Mouse (Mus musculus) lung, postnatal 14 days (tissue): ENCODE data around the gene Caap1.
A peak's percentile ranks its signal among the peaks of the same experiment; 100 is the strongest.

Experiments
- DNase-seq: peaks from one replicate; pipeline ENCODE4 v3.0.0; 2021

The Caap1 gene

GRCm38 (mm10) chr4:94556265-94557054 is at the start of gene Caap1, which contains the start of gene Gm10306:
Caap1 (minus strand) TSS chr4:94556796.
Gm10306 (plus strand) TSS chr4:94556546.
- DNase-seq: peak; percentile 96

- DNase-seq: no peak
Measured at GRCm38 (mm10) chr4:94605591-94605990, 49.0 kb upstream of the Caap1 start.

DNA sequence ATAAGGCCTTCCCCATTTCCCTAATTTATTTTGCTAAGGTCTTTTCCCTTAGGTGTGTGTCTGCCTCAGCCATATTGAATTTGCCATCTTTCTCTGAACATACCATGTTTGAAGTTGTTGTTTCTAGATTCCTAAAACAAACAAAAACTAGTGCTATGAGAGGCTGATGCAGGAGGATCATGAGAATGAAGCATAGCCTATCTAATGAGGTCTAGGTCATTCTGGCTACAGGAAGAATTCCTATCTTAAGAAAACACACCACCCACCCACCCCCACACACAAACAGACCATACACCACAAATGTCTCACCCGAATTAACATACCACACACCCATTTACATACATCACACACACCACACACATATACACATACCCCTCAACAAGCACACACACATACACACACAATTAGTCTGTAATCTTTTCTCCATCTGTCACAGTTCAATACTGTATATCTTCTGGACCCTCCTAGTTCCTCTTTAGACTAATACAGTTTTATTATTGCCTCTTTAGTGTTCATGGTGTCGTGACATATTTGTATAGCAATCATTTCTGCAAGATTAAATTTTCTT is 47.9 kb upstream of the Caap1 start:
- no peak for DNase-seq

- peak; percentile 90 for DNase-seq
Measured at GRCm38 (mm10) chr4:94603031-94603629, 46.5 kb upstream of the Caap1 start, which contains the start of gene Plaa. Plaa (minus strand) TSS chr4:94603244.

GRCm38 (mm10) chr4:94602496-94603030 is 46.0 kb upstream of the Caap1 start:
- no peak for DNase-seq

DNA sequence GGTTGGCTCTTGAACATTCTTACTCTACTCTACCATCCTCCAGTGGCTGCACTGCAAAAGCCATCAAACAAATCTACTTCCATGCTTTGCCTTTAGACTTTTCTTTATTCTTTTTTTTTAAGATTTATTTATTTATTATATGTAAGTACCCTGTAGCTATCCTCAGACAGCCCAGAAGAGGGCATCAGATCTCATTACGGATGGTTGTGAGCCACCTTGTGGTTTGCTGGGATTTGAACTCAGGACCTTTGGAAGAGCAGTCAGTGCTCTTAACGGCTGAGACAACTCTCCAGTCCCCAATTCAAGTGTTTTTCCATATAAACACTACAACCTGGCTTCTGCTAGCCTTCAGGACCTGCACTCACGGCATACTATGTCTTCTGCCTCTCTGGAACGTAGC is 44.8 kb upstream of the Caap1 start:
- DNase-seq: no peak

GRCm38 (mm10) chr4:94592709-94593108 is 36.1 kb upstream of the Caap1 start:
- DNase-seq: no peak

- DNase-seq: no peak
Measured at GRCm38 (mm10) chr4:94591765-94592381, 35.3 kb upstream of the Caap1 start.

DNA sequence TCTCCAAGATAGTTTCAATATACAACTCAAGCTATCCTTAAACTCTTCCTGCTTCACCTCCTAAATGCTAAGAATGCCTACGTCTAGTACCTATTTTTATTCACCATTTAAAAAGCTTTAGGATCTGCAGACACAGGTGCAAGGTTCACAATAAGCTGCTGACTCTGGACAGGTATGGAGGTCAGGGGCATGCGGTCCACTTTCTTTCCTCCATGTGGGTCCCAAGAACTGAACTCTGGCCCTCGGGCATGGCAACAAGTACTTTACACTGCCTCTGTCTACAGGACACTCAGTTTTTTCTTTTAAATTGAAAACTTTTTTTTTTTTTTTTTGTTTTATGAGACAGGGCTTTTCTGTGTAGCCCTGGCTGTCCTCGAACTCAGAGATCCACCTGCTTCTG is 16.1 kb upstream of the Caap1 start:
- DNase-seq: no peak

GRCm38 (mm10) chr4:94564297-94564696 is 7.7 kb upstream of the Caap1 start:
- no peak for DNase-seq

DNA sequence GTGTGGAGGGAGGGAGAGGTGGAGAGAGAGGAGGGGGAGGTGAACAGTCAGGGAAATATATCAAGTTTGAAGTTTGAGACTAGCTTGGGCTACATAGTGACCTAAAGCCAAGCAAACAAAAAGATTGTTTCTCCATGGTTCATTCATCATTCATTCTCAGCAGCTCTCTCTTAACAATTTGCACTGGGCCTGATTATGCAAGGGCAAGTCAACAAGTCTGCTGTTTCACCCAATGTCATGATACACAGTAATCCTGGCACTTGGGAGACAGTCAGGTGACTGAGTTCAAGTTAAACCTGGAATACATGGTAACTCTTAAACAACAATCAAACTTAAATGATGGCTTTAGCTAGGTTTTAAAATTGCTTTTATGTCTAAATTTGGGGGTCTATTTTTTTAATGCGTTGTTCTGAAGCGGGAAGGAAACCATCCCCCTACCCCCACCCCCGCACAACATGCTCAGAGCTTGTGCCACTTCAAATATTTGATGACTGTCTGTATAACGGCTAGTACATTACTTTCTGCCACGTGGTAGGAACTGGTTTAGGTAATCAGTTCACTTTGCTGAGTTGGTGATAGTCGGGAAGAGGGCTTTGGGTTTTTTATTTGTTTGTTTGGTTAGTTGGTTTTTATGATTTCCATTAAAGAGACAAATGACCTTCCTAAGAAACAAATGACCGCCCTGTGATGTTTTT is 5.5 kb upstream of the Caap1 start:
- no peak for DNase-seq

DNA sequence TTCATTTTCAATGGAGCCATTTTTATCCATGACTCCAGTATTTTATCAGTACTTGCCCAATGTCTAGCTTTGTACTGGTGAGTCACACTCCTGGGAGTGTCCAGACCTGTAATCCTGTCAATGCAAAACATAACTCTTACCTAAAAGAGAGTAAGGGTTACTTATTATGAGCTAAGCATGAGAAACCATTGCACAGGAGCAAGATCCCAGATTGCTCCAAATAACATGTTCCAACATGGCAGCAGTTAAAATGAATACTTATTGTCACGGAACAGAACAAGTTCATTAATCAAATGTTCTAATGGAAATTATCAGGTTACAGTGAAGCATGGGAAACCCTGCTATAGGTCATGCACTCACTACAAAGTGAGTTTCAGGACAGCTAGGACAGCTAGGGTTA is 3.7 kb upstream of the Caap1 start:
- no peak for DNase-seq

DNA sequence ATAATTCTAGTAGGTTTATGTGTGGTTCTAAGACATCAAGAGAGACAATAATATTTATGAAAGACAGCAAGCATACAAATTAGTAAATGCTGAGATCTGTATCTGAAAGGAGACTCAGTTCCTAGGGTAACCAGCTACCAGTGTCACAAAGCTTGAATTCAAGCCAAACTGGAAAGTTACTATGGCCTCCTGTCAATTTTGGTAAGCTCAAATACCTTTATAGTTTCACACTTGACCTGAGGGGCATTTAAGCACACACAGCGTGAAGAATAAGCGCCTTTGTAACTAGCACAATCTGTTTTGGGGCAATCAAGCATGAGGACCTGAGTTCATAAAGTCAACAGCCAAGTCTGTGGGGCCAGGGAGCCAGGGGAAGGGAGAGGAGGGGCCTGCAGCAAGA is 2.7 kb upstream of the Caap1 start:
- no peak for DNase-seq

GRCm38 (mm10) chr4:94557145-94557544 is 549 bp upstream of the Caap1 start:
- DNase-seq: no peak

DNA sequence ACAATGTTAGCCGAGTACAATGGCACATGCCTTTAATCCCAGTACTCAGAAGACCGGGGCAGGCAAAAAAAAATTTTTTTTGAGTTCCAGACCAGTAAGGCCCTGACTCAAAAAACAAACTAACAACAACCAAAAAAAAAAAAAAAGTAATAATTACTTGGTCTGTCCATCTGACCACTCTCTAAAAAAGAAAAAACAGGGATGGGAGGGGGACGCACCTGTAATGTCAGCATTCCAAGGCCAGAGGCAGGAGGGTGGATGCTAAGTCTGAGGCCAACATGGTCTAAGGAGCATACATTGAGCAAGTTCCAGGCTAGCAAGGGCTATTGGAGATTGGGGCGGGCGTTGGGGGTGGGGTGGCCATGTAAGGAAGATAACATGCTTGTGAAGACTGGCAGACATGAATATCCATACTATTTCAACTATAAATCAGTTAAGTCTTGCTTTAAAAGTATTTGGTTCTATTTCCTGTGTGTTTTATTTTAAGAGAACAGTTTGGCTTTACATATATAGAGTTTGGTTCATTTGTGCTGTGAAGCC is 1.6 kb downstream of the Caap1 start:
- no peak for DNase-seq

- DNase-seq: no peak
Measured at GRCm38 (mm10) chr4:94544321-94544720, 12.3 kb downstream of the Caap1 start.

DNA sequence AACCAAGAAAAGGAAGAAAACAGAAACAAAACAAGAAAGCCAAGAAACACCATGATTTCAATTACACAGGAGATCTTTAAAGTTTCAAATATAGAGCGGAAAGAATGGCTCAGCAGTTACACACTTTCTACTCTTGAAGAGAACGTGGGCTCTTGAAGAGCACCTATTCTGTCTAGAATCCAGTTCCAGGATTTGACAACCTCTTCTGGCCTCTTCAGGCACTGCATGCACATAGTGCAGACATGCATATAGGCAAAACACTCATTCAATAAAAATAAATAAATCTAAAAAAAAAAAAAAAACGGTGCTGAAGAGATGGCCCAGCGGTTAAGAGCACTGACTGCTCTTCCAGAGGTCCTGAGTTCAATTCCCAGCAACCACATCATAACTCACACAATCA is 13.6 kb downstream of the Caap1 start:
- DNase-seq: no peak

GRCm38 (mm10) chr4:94533205-94533604 is 23.4 kb downstream of the Caap1 start:
- no peak for DNase-seq

- no peak for DNase-seq
Measured at GRCm38 (mm10) chr4:94529448-94529847, 27.1 kb downstream of the Caap1 start.

DNA sequence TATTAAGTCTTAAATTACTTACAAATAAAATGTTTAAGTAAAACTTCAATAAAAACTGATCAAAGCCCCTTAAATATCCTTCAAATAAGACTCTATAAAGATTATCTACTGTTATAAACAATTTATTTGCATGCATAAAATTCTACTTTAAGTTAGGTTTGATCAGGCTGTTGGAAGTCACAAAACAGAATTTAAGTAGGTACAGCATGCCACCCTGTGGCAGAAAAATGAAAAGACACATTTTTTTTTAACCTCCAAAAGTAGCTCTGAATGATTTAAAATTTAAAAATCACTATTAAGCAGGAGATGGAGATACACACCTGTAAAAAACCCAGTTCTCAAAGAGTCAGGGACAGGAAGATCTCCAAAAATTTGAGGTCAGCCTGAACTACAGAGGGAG is 33.3 kb downstream of the Caap1 start:
- no peak for DNase-seq

- peak; percentile 54 for DNase-seq
Measured at GRCm38 (mm10) chr4:94517631-94518030, 39.0 kb downstream of the Caap1 start.

DNA sequence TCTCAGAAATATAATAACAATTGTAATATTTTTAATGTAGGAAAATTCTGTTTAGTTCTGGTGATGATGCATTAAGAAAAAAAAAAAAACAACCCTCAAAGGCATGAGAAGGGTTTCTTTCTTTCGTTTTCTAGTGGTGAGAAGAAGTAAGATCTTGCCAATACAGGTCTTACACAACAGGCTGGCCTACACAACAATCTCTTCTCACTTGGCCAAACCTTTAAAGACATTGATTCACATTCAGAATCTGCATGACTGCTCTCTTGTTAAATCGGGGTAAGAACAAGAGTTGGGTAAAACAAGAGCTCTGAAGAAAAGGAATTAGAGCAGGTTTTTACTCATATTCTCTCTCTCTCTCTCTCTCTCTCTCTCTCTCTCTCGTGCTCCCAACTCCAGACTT is 41.2 kb downstream of the Caap1 start:
- DNase-seq: no peak
